Mouse (Mus musculus): ENCODE measurements around the gene Add3.

The Add3 gene

GRCm38 (mm10) chr19:53166367-53166766 lies 26.1 kb downstream of the Add3 start:
- DNase-seq (ENCODE audit: low read depth, low spot score) = no peak

- no peak for DNase-seq (ENCODE audit: low read depth, low spot score)
Observed at GRCm38 (mm10) chr19:53168576-53168975, 28.3 kb downstream of the Add3 start.

- DNase-seq (ENCODE audit: low read depth, low spot score) = no peak
Observed at GRCm38 (mm10) chr19:53170651-53171050, 30.4 kb downstream of the Add3 start.

GRCm38 (mm10) chr19:53174034-53174433 lies 33.8 kb downstream of the Add3 start:
- DNase-seq (ENCODE audit: low read depth, low spot score) = no peak

GRCm38 (mm10) chr19:53175550-53175949 lies 35.3 kb downstream of the Add3 start:
- no peak for DNase-seq (ENCODE audit: low read depth, low spot score)

GRCm38 (mm10) chr19:53176518-53176917 lies 36.3 kb downstream of the Add3 start:
- no peak for DNase-seq (ENCODE audit: low read depth, low spot score)

- DNase-seq (ENCODE audit: low read depth, low spot score) = no peak
Observed at GRCm38 (mm10) chr19:53178611-53179528, 38.6 kb downstream of the Add3 start.

GRCm38 (mm10) chr19:53180168-53180803 lies 40.0 kb downstream of the Add3 start:
- DNase-seq (ENCODE audit: low read depth, low spot score) = no peak

GRCm38 (mm10) chr19:53181003-53181861 lies 41.0 kb downstream of the Add3 start:
- no peak for DNase-seq (ENCODE audit: low read depth, low spot score)

- no peak for DNase-seq (ENCODE audit: low read depth, low spot score)
Observed at GRCm38 (mm10) chr19:53183620-53184019, 43.4 kb downstream of the Add3 start.

- no peak for DNase-seq (ENCODE audit: low read depth, low spot score)
Observed at GRCm38 (mm10) chr19:53184216-53184615, 44.0 kb downstream of the Add3 start.

GRCm38 (mm10) chr19:53184911-53185310 lies 44.7 kb downstream of the Add3 start:
- no peak for DNase-seq (ENCODE audit: low read depth, low spot score)

GRCm38 (mm10) chr19:53185486-53186134 lies 45.4 kb downstream of the Add3 start:
- no peak for DNase-seq (ENCODE audit: low read depth, low spot score)

GRCm38 (mm10) chr19:53186456-53186855 lies 46.2 kb downstream of the Add3 start:
- no peak for DNase-seq (ENCODE audit: low read depth, low spot score)

- no peak for DNase-seq (ENCODE audit: low read depth, low spot score)
Observed at GRCm38 (mm10) chr19:53187533-53187932, 47.3 kb downstream of the Add3 start.

GRCm38 (mm10) chr19:53188186-53188585 lies 47.9 kb downstream of the Add3 start:
- no peak for DNase-seq (ENCODE audit: low read depth, low spot score)

- DNase-seq (ENCODE audit: low read depth, low spot score) = no peak
Observed at GRCm38 (mm10) chr19:53188724-53189220, 48.5 kb downstream of the Add3 start.

- no peak for DNase-seq (ENCODE audit: low read depth, low spot score)
Observed at GRCm38 (mm10) chr19:53189736-53190135, 49.5 kb downstream of the Add3 start.

- no peak for DNase-seq (ENCODE audit: low read depth, low spot score)
Observed at GRCm38 (mm10) chr19:53190232-53190631, 50.0 kb downstream of the Add3 start.

- no peak for DNase-seq (ENCODE audit: low read depth, low spot score)
Observed at GRCm38 (mm10) chr19:53191867-53192487, 51.7 kb downstream of the Add3 start.

GRCm38 (mm10) chr19:53193190-53193589 lies 52.9 kb downstream of the Add3 start:
- no peak for DNase-seq (ENCODE audit: low read depth, low spot score)
